Mouse (Mus musculus): ENCODE measurements around the gene Grm1. TPM values are rescaled to one million over a fixed set of nuclear protein-coding genes. Genes with fewer than 3 reads are reported as not detected.
A peak's percentile ranks its signal among the peaks of the same experiment; 100 is the strongest.

Gene Grm1
- polyA plus RNA-seq, 1 experiment from 2014 or later = 10.3 TPM

DNA sequence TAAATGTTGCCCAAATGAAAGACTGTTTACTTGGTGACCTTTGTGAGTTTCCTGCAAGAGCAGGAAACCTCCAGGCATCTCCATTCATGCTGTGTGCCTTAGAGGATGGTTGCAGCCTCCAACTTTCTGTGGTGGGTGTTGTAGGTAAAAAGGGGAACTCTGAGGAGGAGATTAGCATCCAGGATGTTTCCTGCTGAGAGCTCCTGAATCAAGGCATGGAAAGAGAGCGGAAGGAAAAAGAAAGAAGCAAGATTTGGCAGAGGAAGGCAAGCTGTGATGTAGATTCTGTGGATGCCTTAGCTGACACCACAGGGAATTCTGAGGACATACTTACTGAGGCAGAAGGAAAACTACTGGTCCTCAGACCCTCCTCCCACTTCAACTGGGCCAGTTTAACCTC is 85.4 kb downstream of the Grm1 start:
- 38% methylated on average over 1 of the region's 1 CpGs for WGBS
- H3K9me3 ChIP-seq (ENCODE audit: control insufficient read depth, low read length) = no peaks in the 10 kb centered on the region

DNA sequence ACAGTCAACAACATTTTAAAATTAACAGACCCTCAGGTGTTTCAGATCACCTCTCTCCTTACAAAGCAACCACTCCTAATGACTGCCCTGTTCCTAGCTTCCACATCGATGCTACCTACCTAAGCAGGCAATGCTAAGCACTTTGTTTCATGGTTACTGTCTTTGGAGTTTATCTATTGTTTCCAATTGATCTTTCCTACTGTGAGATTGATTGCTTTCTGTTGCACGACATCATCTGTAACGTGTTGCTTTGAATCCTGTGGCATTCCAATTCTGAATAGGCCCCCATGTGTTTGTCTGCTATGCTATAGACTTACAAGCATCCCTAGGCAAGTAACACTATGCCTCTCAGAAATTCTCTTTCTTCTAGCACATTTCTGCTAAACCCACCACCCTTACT is 90.4 kb downstream of the Grm1 start:
- H3K4me2 ChIP-seq (ENCODE audit: low read length) = no peak overlapping the region
- WGBS = 54% methylated on average over 3 of the region's 3 CpGs
- no peak overlapping the region for H3K27ac ChIP-seq (ENCODE audit: low read length)
- H3K36me3 ChIP-seq (ENCODE audit: control insufficient read depth, insufficient read depth) = no peaks in the 10 kb centered on the region
- ATAC-seq = no peak
- H3K9me3 ChIP-seq (ENCODE audit: control insufficient read depth, low read length) = no peaks in the 10 kb centered on the region
- no peaks in the 10 kb centered on the region for H3K4me1 ChIP-seq (replicated peaks; ENCODE audit: control insufficient read depth, insufficient read depth, low read length)
- H3K27me3 ChIP-seq (replicated peaks; ENCODE audit: control insufficient read depth, insufficient read depth, low read length) = no peaks in the 10 kb centered on the region
- no peak overlapping the region for H3K4me3 ChIP-seq (replicated peaks; ENCODE audit: low read length)
- H3K9ac ChIP-seq (replicated peaks; ENCODE audit: low read depth, low read length) = no peak overlapping the region

More for the DNA sequence above, 85.4 kb downstream of the Grm1 start:
- H3K4me1 ChIP-seq (replicated peaks; ENCODE audit: control insufficient read depth, insufficient read depth, low read length) = no peaks in the 10 kb centered on the region
- H3K36me3 ChIP-seq (ENCODE audit: control insufficient read depth, insufficient read depth) = no peaks in the 10 kb centered on the region
- ATAC-seq = no peak
- no peak overlapping the region for H3K27ac ChIP-seq (ENCODE audit: low read length)
- no peak overlapping the region for H3K4me3 ChIP-seq (replicated peaks; ENCODE audit: low read length)
- H3K27me3 ChIP-seq (replicated peaks; ENCODE audit: control insufficient read depth, insufficient read depth, low read length) = no peaks in the 10 kb centered on the region
- no peak overlapping the region for H3K9ac ChIP-seq (replicated peaks; ENCODE audit: low read depth, low read length)
- H3K4me2 ChIP-seq (ENCODE audit: low read length) = no peak overlapping the region

DNA sequence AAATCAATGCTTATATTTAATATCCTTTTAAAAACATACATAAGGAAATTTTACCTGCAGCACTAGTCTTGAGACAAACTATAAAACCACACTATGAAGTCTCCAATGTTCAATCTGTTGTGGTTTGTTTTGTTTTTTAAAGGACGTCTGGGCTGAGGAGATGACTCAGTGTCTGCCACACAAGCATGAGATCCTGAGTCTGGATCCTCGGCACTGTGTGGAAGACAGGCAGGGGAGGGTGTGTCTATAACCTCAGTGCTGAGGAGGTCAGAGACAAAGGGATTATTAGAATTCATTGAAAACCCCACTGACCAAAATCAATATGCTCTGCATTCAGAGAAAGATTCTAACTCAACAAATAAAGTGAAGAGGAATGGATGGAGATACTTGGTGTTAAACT is 110.8 kb downstream of the Grm1 start:
- Histone ChIP-seq H3K9me3 (ENCODE audit: control insufficient read depth, low read length) (no peaks in the 10 kb centered on the region), H3K27ac (ENCODE audit: low read length) (no peak overlapping the region), H3K4me3 (replicated peaks; ENCODE audit: low read length) (no peak overlapping the region), H3K4me1 (replicated peaks; ENCODE audit: control insufficient read depth, insufficient read depth, low read length) (no peaks in the 10 kb centered on the region), H3K9ac (replicated peaks; ENCODE audit: low read depth, low read length) (no peak overlapping the region), H3K4me2 (ENCODE audit: low read length) (no peak overlapping the region), H3K27me3 (replicated peaks; ENCODE audit: control insufficient read depth, insufficient read depth, low read length) (no peaks in the 10 kb centered on the region), H3K36me3 (ENCODE audit: control insufficient read depth, insufficient read depth) (no peaks in the 10 kb centered on the region)
- 70% methylated on average over 2 of the region's 2 CpGs for WGBS
- no peak for ATAC-seq

DNA sequence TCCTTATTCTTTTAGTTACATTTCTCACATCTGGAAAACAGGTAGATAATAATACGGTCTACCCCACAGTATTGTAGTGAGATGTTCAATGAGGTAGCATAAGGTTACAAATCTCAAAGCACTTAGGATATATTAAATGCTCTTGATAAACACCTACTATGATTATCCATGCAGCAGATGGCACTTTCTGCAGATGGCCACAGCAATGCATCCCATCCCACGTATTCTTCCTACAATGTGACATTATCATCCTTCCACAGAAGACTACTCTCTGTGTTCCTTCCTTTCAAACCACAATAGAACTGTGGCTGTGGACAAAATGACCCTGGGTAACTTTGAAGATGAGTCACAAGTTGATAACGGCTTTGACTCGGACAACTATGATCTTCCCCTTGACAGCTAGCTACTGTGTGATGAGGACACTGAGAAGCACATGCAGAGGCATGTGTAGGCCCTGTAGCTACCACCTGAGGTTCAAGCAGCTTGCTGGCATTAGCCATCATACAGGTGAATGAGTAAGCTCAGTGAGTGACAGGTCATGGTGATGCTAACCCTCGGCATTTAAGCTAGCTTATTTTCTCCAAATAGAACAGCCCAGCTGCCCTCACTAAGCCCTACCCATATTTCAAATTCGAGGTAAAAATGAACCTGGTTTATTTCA is 117.5 kb downstream of the Grm1 start:
- no peak overlapping the region for H3K4me3 ChIP-seq (replicated peaks; ENCODE audit: low read length)
- no peaks in the 10 kb centered on the region for H3K4me1 ChIP-seq (replicated peaks; ENCODE audit: control insufficient read depth, insufficient read depth, low read length)
- no peak overlapping the region for H3K4me2 ChIP-seq (ENCODE audit: low read length)
- no peaks in the 10 kb centered on the region for H3K27me3 ChIP-seq (replicated peaks; ENCODE audit: control insufficient read depth, insufficient read depth, low read length)
- H3K9ac ChIP-seq (replicated peaks; ENCODE audit: low read depth, low read length) = no peak overlapping the region
- no peak overlapping the region for H3K27ac ChIP-seq (ENCODE audit: low read length)
- H3K36me3 ChIP-seq (ENCODE audit: control insufficient read depth, insufficient read depth) = no peaks in the 10 kb centered on the region
- peaks cover 3% of the 10 kb centered on the region; the same call in 1 of the 2 replicates for H3K9me3 ChIP-seq (ENCODE audit: control insufficient read depth, low read length)
- 84% methylated on average over 6 of the region's 6 CpGs for WGBS
- no peak for ATAC-seq

DNA sequence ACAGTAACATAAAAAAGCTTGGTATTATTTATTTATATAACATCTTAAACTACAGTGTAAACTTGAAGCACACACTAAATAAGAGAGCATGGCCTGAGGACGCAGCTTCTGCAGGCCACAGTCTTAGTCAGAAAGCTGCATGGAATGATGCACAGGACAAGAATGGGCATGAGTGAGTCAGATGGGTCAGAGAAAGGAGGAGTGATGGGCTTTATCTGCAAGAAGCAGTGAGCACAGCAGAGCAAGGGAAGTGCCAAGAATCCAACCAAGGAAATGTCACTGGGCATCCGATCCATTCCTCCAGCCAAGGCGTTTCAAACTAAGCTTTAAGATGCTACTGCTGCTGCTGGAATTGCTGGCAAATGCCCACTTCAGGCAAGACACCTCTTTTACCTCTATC is 131.6 kb downstream of the Grm1 start:
- Histone ChIP-seq H3K27me3 (replicated peaks; ENCODE audit: control insufficient read depth, insufficient read depth, low read length) (no peaks in the 10 kb centered on the region), H3K27ac (ENCODE audit: low read length) (no peak overlapping the region), H3K36me3 (ENCODE audit: control insufficient read depth, insufficient read depth) (no peaks in the 10 kb centered on the region), H3K9me3 (ENCODE audit: control insufficient read depth, low read length) (no peaks in the 10 kb centered on the region), H3K4me1 (replicated peaks; ENCODE audit: control insufficient read depth, insufficient read depth, low read length) (no peaks in the 10 kb centered on the region), H3K4me3 (replicated peaks; ENCODE audit: low read length) (no peak overlapping the region), H3K4me2 (ENCODE audit: low read length) (no peak overlapping the region), H3K9ac (replicated peaks; ENCODE audit: low read depth, low read length) (no peak overlapping the region)
- ATAC-seq = no peak
- 77% methylated on average over 3 of the region's 3 CpGs for WGBS

DNA sequence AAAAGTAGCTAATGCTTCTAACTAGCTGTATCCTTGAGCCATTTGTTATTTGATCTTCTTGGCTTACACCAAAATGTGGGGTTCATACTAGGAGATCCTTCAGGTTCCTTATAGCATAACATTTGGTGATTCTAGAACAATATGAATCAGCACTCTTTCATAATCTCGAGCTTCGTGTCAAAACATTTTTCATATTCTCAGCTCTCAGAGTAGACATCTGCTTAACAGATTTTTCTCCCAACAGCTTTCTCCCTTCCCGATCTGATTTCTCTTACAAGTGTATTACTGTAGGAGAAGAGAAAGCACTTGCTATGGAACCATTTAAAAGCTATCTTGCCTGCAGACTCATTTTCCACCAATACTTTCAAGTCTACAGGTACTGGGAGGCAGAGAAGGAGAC is 133.0 kb downstream of the Grm1 start:
- no peak overlapping the region for H3K4me2 ChIP-seq (ENCODE audit: low read length)

DNA sequence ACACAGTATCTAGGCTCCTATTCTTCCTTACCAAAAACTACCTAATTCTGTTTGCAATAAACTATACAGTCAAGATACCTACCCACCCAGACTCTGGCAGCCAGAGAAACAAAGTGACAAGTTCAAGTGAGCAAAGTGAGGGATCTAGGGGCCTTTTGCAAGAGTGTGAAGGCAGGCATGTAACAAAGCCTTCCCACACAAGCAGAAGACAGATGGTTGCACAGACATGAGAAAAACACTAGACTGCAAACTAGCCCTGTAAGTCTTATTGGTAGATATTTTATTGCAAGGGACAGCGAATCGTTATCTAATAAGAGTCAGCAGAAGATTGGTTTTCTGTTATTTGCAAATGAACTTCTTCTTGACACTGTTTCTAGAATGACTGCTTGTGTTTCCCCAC is 134.6 kb downstream of the Grm1 start:
- no peak for ATAC-seq
- H3K36me3 ChIP-seq (ENCODE audit: control insufficient read depth, insufficient read depth) = no peaks in the 10 kb centered on the region
- H3K27me3 ChIP-seq (replicated peaks; ENCODE audit: control insufficient read depth, insufficient read depth, low read length) = no peaks in the 10 kb centered on the region
- H3K4me2 ChIP-seq (ENCODE audit: low read length) = no peak overlapping the region
- no peak overlapping the region for H3K9ac ChIP-seq (replicated peaks; ENCODE audit: low read depth, low read length)
- no peaks in the 10 kb centered on the region for H3K4me1 ChIP-seq (replicated peaks; ENCODE audit: control insufficient read depth, insufficient read depth, low read length)
- WGBS = 83% methylated on average over 2 of the region's 2 CpGs
- no peaks in the 10 kb centered on the region for H3K9me3 ChIP-seq (ENCODE audit: control insufficient read depth, low read length)
- no peak overlapping the region for H3K27ac ChIP-seq (ENCODE audit: low read length)
- no peak overlapping the region for H3K4me3 ChIP-seq (replicated peaks; ENCODE audit: low read length)

More for the DNA sequence above, 133.0 kb downstream of the Grm1 start:
- H3K9ac ChIP-seq (replicated peaks; ENCODE audit: low read depth, low read length) = no peak overlapping the region
- no peaks in the 10 kb centered on the region for H3K36me3 ChIP-seq (ENCODE audit: control insufficient read depth, insufficient read depth)
- H3K9me3 ChIP-seq (ENCODE audit: control insufficient read depth, low read length) = no peaks in the 10 kb centered on the region
- H3K4me1 ChIP-seq (replicated peaks; ENCODE audit: control insufficient read depth, insufficient read depth, low read length) = no peaks in the 10 kb centered on the region
- 72% methylated on average over 3 of the region's 3 CpGs for WGBS
- H3K4me3 ChIP-seq (replicated peaks; ENCODE audit: low read length) = no peak overlapping the region
- ATAC-seq = peak; percentile 68; the same call in 1 of the 2 replicates
- no peaks in the 10 kb centered on the region for H3K27me3 ChIP-seq (replicated peaks; ENCODE audit: control insufficient read depth, insufficient read depth, low read length)
- H3K27ac ChIP-seq (ENCODE audit: low read length) = no peak overlapping the region

DNA sequence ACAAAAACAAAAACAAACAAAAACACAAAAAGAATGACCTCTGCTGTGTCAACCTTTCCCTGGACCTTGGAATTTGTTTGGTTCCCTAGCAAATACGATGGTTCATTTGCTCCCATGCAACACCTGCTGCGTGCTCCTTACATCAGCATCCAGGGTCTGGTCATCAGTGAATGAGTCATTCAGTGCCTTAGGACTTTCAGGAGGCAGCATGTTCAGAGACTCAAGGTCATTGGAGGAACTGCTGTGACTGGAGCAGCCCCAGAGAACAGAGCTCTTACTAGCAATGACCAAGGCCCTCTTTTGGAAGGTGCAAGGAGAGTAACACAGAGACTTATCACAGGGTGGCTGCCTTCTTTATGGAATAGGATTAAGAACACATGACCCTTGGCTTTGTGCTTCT is 138.2 kb downstream of the Grm1 start:
- no peak overlapping the region for H3K9ac ChIP-seq (replicated peaks; ENCODE audit: low read depth, low read length)
- no peak overlapping the region for H3K4me2 ChIP-seq (ENCODE audit: low read length)
- no peaks in the 10 kb centered on the region for H3K4me1 ChIP-seq (replicated peaks; ENCODE audit: control insufficient read depth, insufficient read depth, low read length)
- H3K4me3 ChIP-seq (replicated peaks; ENCODE audit: low read length) = no peak overlapping the region
- H3K27ac ChIP-seq (ENCODE audit: low read length) = no peak overlapping the region
- no peaks in the 10 kb centered on the region for H3K27me3 ChIP-seq (replicated peaks; ENCODE audit: control insufficient read depth, insufficient read depth, low read length)
- WGBS = 83% methylated on average over 2 of the region's 2 CpGs
- ATAC-seq = no peak
- H3K36me3 ChIP-seq (ENCODE audit: control insufficient read depth, insufficient read depth) = no peaks in the 10 kb centered on the region
- no peaks in the 10 kb centered on the region for H3K9me3 ChIP-seq (ENCODE audit: control insufficient read depth, low read length)

DNA sequence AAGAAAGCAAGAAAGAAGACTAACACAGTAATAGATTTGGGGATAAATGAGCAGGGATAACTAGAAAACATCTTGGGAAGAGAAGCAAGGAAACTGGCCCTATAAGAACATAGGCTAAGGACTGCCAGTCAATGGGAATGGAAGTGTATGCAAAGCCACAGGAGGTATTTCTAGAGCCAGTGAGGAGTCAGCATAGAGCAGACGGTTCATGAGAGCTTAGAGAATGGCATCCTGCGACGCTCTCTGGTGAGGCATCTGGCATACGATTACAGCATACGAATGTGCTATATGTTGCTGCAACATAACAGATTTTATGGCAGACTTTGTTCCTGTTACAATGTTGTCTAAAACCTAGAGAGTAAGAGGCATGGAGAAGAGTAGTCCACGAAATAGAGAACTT is 139.9 kb downstream of the Grm1 start:
- ATAC-seq = peak; percentile 70
- H3K4me1 ChIP-seq (replicated peaks; ENCODE audit: control insufficient read depth, insufficient read depth, low read length) = no peaks in the 10 kb centered on the region
- no peaks in the 10 kb centered on the region for H3K27me3 ChIP-seq (replicated peaks; ENCODE audit: control insufficient read depth, insufficient read depth, low read length)
- H3K9me3 ChIP-seq (ENCODE audit: control insufficient read depth, low read length) = no peaks in the 10 kb centered on the region
- H3K4me2 ChIP-seq (ENCODE audit: low read length) = no peak overlapping the region
- WGBS = 72% methylated on average over 6 of the region's 6 CpGs
- no peak overlapping the region for H3K4me3 ChIP-seq (replicated peaks; ENCODE audit: low read length)
- no peak overlapping the region for H3K27ac ChIP-seq (ENCODE audit: low read length)
- H3K9ac ChIP-seq (replicated peaks; ENCODE audit: low read depth, low read length) = no peak overlapping the region
- no peaks in the 10 kb centered on the region for H3K36me3 ChIP-seq (ENCODE audit: control insufficient read depth, insufficient read depth)

DNA sequence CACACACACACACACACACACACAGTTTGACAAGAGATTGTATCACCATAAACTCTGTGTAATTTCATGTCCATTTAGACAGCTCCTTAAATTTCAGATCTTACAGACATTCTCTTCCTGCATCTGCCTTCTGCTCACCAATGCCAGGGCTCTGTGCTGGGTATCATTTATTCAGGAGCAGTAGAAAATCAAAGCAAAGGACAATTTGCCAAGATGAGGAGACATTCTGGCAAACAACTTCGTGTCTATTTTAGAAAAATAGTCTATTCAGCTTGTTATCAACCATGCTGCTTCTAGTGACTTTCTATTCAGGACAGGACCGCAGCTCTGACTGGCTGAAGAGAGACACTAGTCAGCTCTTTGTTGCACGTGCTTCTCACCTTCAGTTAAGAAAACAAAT is 146.3 kb downstream of the Grm1 start:
- Histone ChIP-seq H3K9ac (replicated peaks; ENCODE audit: low read depth, low read length) (no peak overlapping the region), H3K27me3 (replicated peaks; ENCODE audit: control insufficient read depth, insufficient read depth, low read length) (no peaks in the 10 kb centered on the region), H3K36me3 (ENCODE audit: control insufficient read depth, insufficient read depth) (no peaks in the 10 kb centered on the region), H3K4me2 (ENCODE audit: low read length) (no peak overlapping the region), H3K27ac (ENCODE audit: low read length) (no peak overlapping the region), H3K4me3 (replicated peaks; ENCODE audit: low read length) (no peak overlapping the region), H3K9me3 (ENCODE audit: control insufficient read depth, low read length) (no peaks in the 10 kb centered on the region), H3K4me1 (replicated peaks; ENCODE audit: control insufficient read depth, insufficient read depth, low read length) (no peaks in the 10 kb centered on the region)
- WGBS = 60% methylated on average over 3 of the region's 3 CpGs
- no peak for ATAC-seq

Data from forebrain, embryonic 16.5 days (tissue).